Mouse (Mus musculus) megakaryocyte progenitor cell, adult 5-6 weeks (primary cell): ENCODE results near the gene Rhbdl3. TPM values are rescaled to one million over a fixed set of nuclear protein-coding genes. Genes with fewer than 3 reads are reported as not detected.
A peak's percentile ranks its signal among the peaks of the same experiment; 100 is the strongest.
"Not testable (repeated sequence)": the region's sequence is repeated elsewhere in the genome, so short reads cannot be mapped to it uniquely, and the experiment has no call there.

Experiments used
- ATAC-seq: replicated peaks from 2 replicates; pipeline ENCODE4 v1.8.0; 2016; ENCODE audit warnings: mild to moderate bottlenecking, moderate TSS enrichment, inconsistent platforms; ENCODE audit not compliant: poor library complexity
- total RNA-seq, 2 experiments: library from RNA; stranded (forward) in 1 of 2; stranded (reverse) in 1 of 2; fragments of 157-497, 149-512 nt in 1 of 2; fragments of 200-1000 nt in 1 of 2; gene quantifications; 2 replicates each; pipeline versions ENCODE4 v1.2.3 to v1.2.4; 2015 to 2017

Gene Rhbdl3
- total RNA-seq, 2 experiments from 2014 or later = 0.50 to 0.52 TPM

- no peak for ATAC-seq
These were observed 11.3 kb downstream of the Rhbdl3 start for GRCm38 (mm10) chr11:80312049-80312448.

DNA sequence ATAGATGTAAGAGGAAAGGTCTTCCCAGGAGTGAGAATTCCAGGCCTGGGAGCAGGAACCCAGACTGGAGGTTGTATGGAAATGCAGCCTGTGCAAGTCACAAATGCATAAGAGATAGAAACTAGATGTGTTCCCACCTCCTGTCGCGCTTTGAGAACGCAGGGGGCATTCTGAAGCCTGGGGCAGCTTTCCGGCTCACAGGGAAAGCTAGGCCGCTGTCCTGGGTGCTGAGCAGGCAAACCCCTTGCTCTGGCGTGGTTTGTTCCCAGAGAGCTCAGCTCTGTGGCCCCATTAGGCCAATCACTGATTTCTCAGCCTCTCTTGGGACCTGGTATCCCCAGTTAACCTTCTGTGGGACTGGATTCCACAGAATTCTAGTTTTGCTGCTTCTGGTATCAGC, 11.9 kb downstream of the Rhbdl3 start:
- no peak; the same call in 1 of the 2 replicates for ATAC-seq

- ATAC-seq = no peak
These were observed 12.8 kb downstream of the Rhbdl3 start for GRCm38 (mm10) chr11:80313462-80313861.

DNA sequence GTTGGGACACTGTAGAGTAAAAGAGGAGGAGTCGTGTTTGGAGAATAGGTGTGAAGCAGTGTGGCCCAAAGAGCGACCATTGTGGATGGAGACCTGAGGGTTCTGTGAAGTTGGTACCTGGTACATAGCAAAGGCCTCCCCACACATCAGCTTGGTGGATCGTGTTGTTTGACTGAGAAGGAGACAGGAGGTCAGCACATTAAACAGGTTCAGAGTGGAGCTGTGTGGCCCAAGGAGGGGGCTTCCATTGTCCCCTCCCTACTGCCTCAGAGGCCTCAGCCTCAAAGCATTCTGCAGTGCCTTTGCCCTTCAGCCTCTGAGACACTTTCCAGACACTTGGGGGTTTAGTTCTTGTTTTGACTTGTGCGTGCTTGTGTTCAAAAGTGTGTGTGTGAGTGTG, 13.2 kb downstream of the Rhbdl3 start:
- ATAC-seq = no peak

- ATAC-seq = no peak
These were observed 15.3 kb downstream of the Rhbdl3 start for GRCm38 (mm10) chr11:80315743-80316639.

- peak; percentile 87 for ATAC-seq
These were observed 22.5 kb downstream of the Rhbdl3 start for GRCm38 (mm10) chr11:80323255-80323654.

DNA sequence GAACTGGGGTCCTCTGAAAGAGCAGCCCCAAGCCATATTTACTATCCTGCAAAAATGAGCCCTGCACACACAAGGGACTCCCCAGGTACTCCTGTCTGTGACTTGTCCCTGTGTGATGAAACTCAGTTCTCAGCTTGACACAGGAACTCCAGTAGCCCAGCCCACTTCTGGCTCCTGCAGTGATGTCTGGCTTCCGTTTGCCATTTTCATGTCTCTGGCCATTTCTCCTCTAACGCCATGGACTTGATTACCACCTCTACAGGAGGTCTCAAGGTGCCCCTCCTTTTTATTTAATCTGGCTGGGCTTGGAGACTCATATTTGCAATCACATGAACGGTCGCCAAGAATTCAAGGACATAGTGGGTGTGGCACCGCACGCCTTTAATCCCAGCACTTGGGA, 23.9 kb downstream of the Rhbdl3 start:
- 0 out of 2 replicates have a peak, but pooled peaks have one; percentile 15 for ATAC-seq

- ATAC-seq = no peak
These were observed 32.1 kb downstream of the Rhbdl3 start for GRCm38 (mm10) chr11:80332709-80333400.

DNA sequence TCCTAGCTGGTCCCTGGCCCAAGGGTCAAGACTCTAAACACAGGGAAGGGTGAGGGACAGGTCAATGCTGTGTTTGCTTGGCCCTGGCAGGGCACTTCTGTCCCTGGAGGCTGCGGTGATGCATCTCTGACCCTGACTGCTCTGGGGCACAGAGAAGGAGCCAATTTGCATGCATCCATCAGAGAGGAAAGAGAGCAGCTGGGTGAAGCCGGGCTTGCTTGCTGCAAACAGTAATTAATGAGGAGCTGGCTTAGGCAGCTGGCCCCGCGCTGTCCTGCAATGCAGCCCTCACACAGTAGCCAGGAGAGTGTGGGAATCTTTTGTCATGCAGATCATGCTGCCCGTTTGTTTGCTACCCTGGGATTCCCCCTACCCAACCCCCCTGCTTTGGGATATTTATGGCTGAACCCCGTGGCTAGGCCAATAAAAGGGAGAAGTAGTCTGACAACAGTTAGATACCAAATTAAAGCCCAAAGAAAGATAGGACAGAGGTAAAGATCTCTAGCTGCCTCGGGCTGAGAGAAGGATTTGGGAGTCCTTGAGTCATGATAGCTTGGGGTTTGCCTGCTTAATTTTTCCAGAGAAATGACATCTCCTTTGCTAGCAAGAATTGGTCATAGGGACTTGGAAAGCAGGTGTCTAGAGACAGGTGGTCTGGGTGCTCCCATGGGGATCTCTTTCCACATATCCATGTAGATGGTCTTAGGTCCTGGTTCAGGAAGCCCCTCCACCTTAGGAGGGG, 35.1 kb downstream of the Rhbdl3 start:
- no peak for ATAC-seq

DNA sequence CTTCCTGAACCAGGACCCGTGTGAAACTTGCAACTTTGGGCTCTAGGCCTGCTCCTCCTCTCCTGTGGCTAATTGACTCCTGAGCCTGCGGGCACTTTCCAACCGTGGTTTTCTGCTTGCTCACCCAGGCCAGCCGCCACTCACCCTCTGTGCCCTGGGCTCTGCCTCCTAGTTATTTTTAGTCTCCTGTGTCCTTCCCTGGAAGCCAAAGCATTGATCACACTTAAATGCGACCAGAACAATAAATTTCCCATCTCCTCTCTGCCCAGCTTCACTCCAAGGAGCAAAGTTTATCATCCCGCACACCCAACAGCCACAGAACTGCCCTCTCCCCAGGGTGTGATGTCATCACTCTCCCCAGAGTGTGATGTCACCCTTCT, 35.6 kb downstream of the Rhbdl3 start:
- no peak for ATAC-seq

GRCm38 (mm10) chr11:80342482-80342881, 41.8 kb downstream of the Rhbdl3 start:
- no peak for ATAC-seq

GRCm38 (mm10) chr11:80351832-80352430, 51.2 kb downstream of the Rhbdl3 start:
- ATAC-seq = peak; percentile 95

DNA sequence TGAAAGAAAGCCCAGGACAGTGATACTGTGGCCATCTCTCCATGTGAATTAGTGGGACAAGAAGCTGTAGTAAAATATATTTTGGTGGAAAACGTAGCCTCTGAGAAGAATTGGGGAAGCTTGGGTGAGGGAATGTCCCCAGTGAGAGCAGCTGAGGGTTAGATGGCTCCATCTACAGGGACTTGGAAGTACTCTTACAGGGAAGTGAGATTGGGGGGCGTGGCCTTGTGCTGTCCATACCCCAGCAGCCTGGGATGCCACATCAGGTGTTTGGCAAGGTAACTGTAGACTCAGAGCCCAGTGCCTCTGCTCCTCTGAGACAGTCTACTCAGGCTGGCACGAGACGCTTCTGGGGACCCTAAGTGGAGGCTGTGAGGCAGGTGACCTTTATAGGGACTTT, 54.1 kb downstream of the Rhbdl3 start:
- peak; percentile 76 for ATAC-seq

- ATAC-seq = no peak
These were observed 68.2 kb downstream of the Rhbdl3 start for GRCm38 (mm10) chr11:80368949-80369348.

DNA sequence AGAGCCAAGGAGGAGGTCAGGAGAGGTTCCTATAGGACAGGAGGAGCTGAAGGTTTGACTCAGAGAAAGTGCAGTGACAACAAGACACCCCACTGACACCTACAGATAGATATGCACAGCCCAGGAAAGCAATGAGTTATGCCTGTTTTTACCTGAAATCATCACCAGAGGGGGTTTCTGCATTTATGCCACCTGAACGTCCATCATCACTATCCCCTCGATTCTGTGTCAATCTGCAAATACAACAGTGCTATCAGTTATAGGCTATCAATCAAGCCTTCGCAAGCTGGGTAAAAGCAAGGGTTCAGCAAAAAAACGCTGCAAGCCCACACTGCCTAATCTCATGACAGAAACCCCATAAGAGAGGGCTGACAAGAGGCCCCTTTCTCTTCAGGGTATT, 75.9 kb downstream of the Rhbdl3 start:
- no peak for ATAC-seq

DNA sequence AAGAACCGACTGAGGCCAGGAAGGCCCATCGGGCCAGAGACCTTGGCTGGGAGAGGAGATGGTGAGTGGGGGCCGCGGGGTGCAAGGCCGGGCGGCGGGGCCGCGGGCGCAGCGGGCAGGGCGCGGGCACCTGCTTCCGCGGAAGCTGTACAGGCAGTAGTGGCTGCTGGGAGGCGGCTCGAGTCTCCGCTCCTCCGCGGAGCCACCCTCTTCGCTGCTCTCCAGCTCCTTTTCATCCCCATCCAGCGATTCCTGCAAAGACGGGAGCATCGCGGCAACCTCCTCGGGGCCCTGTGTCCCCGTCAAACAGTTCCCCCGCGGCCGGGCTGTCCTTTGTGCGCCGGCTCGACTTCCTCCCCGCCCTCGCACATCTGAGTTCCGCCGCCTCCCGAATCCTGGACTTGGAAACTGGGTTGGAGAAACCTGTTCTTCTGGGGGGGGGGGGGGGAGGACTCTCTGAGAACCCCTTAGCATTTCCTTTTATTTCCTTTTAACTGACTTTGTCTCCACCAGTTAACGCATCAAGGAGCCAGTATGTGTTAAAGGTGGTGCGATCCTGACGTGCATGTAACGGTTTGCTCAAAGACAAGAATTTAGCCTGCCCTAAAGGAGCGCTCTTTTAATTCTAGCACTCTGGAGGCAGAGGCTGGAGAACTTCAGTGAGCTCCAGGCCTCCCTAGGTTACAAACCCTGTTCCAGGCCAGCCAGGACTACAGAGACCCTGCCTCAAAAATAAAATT, 77.2 kb downstream of the Rhbdl3 start, which contains the start of gene 5730455P16Rik:
5730455P16Rik (minus strand) TSS at position 323 of the 740 bp plus-strand sequence.
- ATAC-seq = peak; percentile 93

DNA sequence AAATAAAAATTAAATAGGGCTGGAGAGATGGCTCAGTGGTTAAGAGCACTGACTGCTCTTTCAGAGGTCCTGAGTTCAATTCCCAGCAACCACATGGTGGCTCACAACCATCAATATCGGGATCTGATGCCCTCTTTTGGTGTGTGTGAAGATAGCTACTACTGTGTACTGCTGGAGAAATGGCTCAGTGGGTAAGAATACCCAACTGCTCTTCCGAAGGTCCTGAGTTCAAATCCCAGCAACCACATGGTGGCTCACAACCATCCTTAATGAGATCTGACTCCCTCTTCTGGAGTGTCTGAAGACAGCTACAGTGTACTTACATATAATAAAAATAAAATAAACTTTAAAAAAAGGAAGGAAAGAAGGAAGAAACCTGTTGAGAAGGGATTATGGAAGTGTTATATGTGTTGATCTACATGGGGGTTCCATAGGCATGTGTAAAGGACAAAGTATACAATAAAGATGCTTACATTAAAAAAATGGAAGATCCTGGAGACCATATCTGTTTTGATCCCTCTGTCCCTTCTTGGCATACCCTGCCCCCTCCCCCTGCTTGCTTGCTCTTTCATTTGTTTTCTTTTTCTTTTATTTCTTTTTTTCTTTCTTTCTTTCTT, 77.8 kb downstream of the Rhbdl3 start:
- not testable (repeated sequence) for ATAC-seq

DNA sequence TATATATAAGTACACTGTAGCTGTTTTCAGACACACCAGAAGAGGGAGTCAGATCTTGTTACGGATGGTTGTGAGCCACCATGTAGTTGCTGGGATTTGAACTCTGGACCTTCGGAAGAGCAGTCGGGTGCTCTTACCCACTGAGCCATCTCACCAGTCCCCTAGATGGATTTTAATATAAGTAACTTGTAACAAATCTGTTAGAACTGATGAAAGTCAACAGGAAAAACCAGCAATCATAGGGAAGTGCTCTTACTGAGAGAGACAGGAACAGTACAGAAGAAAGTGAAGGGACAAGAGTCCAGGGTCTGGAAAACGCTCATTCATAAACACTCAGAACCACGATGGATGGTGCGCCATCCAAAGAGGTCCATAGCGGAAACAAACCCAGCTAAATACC, 78.5 kb downstream of the Rhbdl3 start:
- ATAC-seq = not testable (repeated sequence)

GRCm38 (mm10) chr11:80382626-80383018, 81.9 kb downstream of the Rhbdl3 start:
- ATAC-seq = peak; percentile 18
